Mouse (Mus musculus): Measurements from ENCODE around the gene Foxj2.

DNA sequence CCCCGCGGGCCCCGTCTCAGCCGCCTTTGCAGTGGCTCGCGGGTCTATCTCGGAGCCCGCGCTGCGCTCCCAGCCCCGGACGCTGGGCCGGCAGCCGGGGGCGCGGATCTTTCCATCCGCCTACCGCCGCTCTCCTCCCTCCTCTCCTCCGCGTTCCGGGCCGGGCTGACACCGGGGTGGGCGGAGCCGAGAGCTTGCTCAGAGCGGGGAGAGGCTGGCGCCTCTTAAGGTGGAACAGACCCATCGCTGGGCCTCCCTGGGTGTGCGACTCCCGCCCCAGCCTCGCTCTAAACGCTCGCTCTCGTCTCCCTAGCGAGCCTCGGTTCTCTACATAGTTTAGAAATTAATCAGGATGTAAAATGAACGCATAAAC, 8.4 kb upstream of the Foxj2 start:
- TF ChIP-seq CTCF (IDR thresholded peaks at IDR 0.05; ENCODE audit: low read depth) (no peak), EP300 (IDR thresholded peaks at IDR 0.05; ENCODE audit: low read depth) (0 out of 2 replicates have a peak, but pooled peaks have one; percentile 21)
